Mouse (Mus musculus) heart, embryonic 16.5 days (tissue): ENCODE measurements around the gene Myrip. TPM values are rescaled to one million over a fixed set of nuclear protein-coding genes. Genes with fewer than 3 reads are reported as not detected.

ENCODE experiments used
- ATAC-seq: fragments of 200-750 bp; cut with Nextera tagmentation; replicated peaks from 2 replicates; pipeline ENCODE4 v1.8.0; 2017; ENCODE audit warnings: moderate number of reproducible peaks; ENCODE audit not compliant: insufficient read depth, low FRiP score; ENCODE audit errors: extremely low read depth
- H3K27ac ChIP-seq: fragments of 300-500 bp; sonication (generic); 2 replicates; pipeline ENCODE4 v1.5.1; 2014; ENCODE audit warnings: mild to moderate bottlenecking, low read length, control low read depth, moderate library complexity
- H3K27me3 ChIP-seq: fragments of 300-500 bp; sonication (generic); 2 replicates; pipeline ENCODE4 v1.6.1; 2014; ENCODE audit warnings: low read length, mixed read lengths; ENCODE audit not compliant: control insufficient read depth, insufficient read depth
- H3K36me3 ChIP-seq: fragments of 300-500 bp; sonication (generic); 2 replicates; pipeline ENCODE4 v1.6.1; 2014; ENCODE audit not compliant: control insufficient read depth, insufficient read depth
- H3K4me1 ChIP-seq: fragments of 300-500 bp; sonication (generic); 2 replicates; pipeline ENCODE4 v1.6.1; 2014; ENCODE audit warnings: low read length, mixed read lengths; ENCODE audit not compliant: control insufficient read depth, insufficient read depth
- H3K4me2 ChIP-seq: fragments of 300-500 bp; sonication (generic); 2 replicates; pipeline ENCODE4 v1.6.1; 2014; ENCODE audit warnings: low read depth, mild to moderate bottlenecking, control low read depth, low read length
- H3K4me3 ChIP-seq: fragments of 300-500 bp; sonication (generic); 2 replicates; pipeline ENCODE4 v1.5.1; 2014; ENCODE audit warnings: mild to moderate bottlenecking, control low read depth, low read length
- H3K9ac ChIP-seq: fragments of 300-500 bp; sonication (generic); 2 replicates; pipeline ENCODE4 v1.6.1; 2014; ENCODE audit warnings: low read length, control low read depth
- H3K9me3 ChIP-seq: fragments of 300-500 bp; sonication (generic); replicated peaks from 2 replicates; pipeline ENCODE4 v1.6.1; 2016; ENCODE audit warnings: low read length; ENCODE audit not compliant: control insufficient read depth
- WGBS: fragments of 180-500 bp; shearing (Covaris S2); extraction: QIAGEN DNeasy Blood & Tissue Kit; methylation state at CpG from one replicate; pipeline ENCODE4 v1.1.7; 2014; 5-methylcytosine and 5-hydroxymethylcytosine counted together
- polyA plus RNA-seq: library from polyadenylated mRNA; unstranded; fragments of >200 nt; fragmentation: Nextera tagmentation; extraction: Ambion mirVana; gene quantifications from 2 replicates; pipeline ENCODE4 v1.2.1, GENCODE M21; 2015

Gene Myrip
- polyA plus RNA-seq, 1 experiment from 2014 or later: 0.17 TPM

DNA sequence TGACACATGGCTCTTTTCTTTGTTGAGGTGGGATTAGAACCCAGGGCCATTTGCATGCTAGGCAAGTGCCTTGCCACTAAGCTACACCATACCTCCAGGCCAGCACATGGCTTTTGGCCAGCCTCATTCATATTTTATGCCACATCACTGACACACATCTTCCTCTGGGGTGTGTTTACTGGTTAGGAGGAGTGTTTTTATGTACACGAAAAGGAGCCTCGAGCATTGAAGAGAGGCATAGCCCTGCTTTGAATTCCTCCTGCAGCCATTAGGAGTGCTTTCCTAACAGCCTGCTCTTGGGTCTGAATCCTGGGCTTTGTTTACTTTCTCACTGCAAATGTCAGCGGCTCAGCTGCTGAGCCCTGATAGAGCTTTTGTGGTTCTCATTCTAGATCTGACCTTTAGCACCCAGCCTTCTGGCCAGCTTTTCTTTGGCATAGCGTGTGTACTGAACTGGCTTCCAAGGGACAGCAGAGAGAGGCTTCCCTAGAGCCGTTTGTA is 44.4 kb downstream of the Myrip start:
- H3K9ac ChIP-seq: no peak overlapping the region
- H3K36me3 ChIP-seq: no peaks in the 10 kb centered on the region
- H3K27ac ChIP-seq: no peak overlapping the region
- H3K4me2 ChIP-seq: no peak overlapping the region
- 22% methylated on average over 5 of the region's 5 CpGs for WGBS
- no peak overlapping the region for H3K4me3 ChIP-seq
- 0 out of 2 replicates have a peak, but pooled peaks have one; percentile 23 for ATAC-seq
- H3K9me3 ChIP-seq: no peaks in the 10 kb centered on the region
- H3K27me3 ChIP-seq: no peaks in the 10 kb centered on the region
- peaks cover 8% of the 10 kb centered on the region; the same call in 1 of the 2 replicates for H3K4me1 ChIP-seq

GRCm38 (mm10) chr9:120349145-120349544 is 47.8 kb downstream of the Myrip start:
- WGBS: 58% methylated on average over 4 of the region's 4 CpGs
- Histone ChIP-seq H3K4me2 (no peak overlapping the region), H3K4me1 (peaks cover 8% of the 10 kb centered on the region; the same call in 1 of the 2 replicates), H3K27me3 (no peaks in the 10 kb centered on the region), H3K9ac (no peak overlapping the region), H3K27ac (peak overlapping the region; percentile 40), H3K36me3 (no peaks in the 10 kb centered on the region), H3K4me3 (no peak overlapping the region), H3K9me3 (peaks cover 3% of the 10 kb centered on the region)
- ATAC-seq: no peak

DNA sequence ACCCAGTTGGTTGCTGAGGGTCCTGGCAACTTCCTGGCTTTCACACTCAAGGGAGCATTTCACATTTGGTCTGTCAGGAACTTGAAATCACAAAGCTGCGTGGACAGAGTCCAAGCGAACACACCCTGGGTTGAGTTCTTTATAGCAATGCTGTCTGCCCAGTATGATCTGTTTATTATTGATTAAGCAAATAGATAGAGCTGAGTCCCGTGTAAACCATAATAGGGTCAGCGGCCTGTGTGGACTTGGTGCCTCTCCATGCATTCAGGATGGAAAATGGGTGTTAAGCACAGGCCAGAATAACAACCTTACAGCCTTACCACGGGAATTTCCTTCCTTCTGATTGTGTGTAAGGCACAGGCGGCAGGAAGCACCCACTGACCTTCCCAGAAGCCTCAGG is 49.0 kb downstream of the Myrip start:
- H3K4me1 ChIP-seq: peaks cover 8% of the 10 kb centered on the region; the same call in 1 of the 2 replicates
- no peak overlapping the region for H3K4me2 ChIP-seq
- no peak overlapping the region for H3K9ac ChIP-seq
- H3K36me3 ChIP-seq: no peaks in the 10 kb centered on the region
- ATAC-seq: peak; percentile 45; the same call in 1 of the 2 replicates
- H3K9me3 ChIP-seq: peaks cover 3% of the 10 kb centered on the region
- H3K27me3 ChIP-seq: no peaks in the 10 kb centered on the region
- no peak overlapping the region for H3K4me3 ChIP-seq
- WGBS: 49% methylated on average over 6 of the region's 6 CpGs
- H3K27ac ChIP-seq: peak overlapping the region; percentile 1; the same call in 1 of the 2 replicates

- Histone ChIP-seq H3K27ac (no peak overlapping the region), H3K27me3 (no peaks in the 10 kb centered on the region), H3K9ac (no peak overlapping the region), H3K4me3 (no peak overlapping the region), H3K4me2 (no peak overlapping the region), H3K4me1 (peaks cover 8% of the 10 kb centered on the region; the same call in 1 of the 2 replicates), H3K36me3 (no peaks in the 10 kb centered on the region), H3K9me3 (peaks cover 3% of the 10 kb centered on the region)
- no peak for ATAC-seq
- WGBS: 72% methylated on average over 7 of the region's 7 CpGs
Observed at GRCm38 (mm10) chr9:120351061-120351460, 49.7 kb downstream of the Myrip start.

GRCm38 (mm10) chr9:120351474-120351873 is 50.2 kb downstream of the Myrip start:
- Histone ChIP-seq H3K4me2 (no peak overlapping the region), H3K36me3 (no peaks in the 10 kb centered on the region), H3K27me3 (no peaks in the 10 kb centered on the region), H3K9me3 (peaks cover 3% of the 10 kb centered on the region), H3K4me3 (no peak overlapping the region), H3K4me1 (peaks cover 8% of the 10 kb centered on the region; the same call in 1 of the 2 replicates), H3K27ac (no peak overlapping the region), H3K9ac (no peak overlapping the region)
- WGBS: 88% methylated on average over 8 of the region's 8 CpGs
- no peak for ATAC-seq

DNA sequence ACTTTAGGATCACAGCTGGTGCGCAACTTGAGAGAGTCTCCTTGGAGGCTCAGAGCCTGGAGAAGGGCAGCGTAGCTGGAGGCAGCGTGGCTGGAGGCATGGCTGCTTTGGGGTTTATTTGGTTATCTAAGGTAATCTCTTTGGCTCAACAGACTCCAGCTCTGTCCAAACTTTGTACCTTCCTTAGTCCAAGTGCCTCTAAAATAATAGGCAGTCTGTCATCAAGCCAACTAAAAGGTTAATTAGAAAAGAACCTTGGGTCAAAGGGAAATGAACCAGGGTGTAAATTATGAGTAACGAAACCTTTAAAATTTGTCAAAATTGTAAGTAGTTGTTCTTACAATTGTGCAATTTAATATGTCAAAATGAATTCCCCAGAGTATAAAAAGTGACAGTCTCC is 51.7 kb downstream of the Myrip start:
- Histone ChIP-seq H3K27me3 (no peaks in the 10 kb centered on the region), H3K4me3 (no peak overlapping the region), H3K9me3 (peaks cover 3% of the 10 kb centered on the region), H3K4me2 (no peak overlapping the region), H3K27ac (no peak overlapping the region), H3K9ac (no peak overlapping the region), H3K36me3 (no peaks in the 10 kb centered on the region), H3K4me1 (peaks cover 8% of the 10 kb centered on the region; the same call in 1 of the 2 replicates)
- ATAC-seq: no peak
- WGBS: 80% methylated on average over 4 of the region's 4 CpGs

- Histone ChIP-seq H3K4me1 (peaks cover 8% of the 10 kb centered on the region; the same call in 1 of the 2 replicates), H3K27me3 (no peaks in the 10 kb centered on the region), H3K9me3 (peaks cover 3% of the 10 kb centered on the region), H3K36me3 (no peaks in the 10 kb centered on the region), H3K4me3 (no peak overlapping the region), H3K9ac (no peak overlapping the region), H3K27ac (no peak overlapping the region), H3K4me2 (no peak overlapping the region)
- 73% methylated on average over 3 of the region's 3 CpGs for WGBS
- no peak for ATAC-seq
Observed at GRCm38 (mm10) chr9:120353967-120354366, 52.7 kb downstream of the Myrip start.

DNA sequence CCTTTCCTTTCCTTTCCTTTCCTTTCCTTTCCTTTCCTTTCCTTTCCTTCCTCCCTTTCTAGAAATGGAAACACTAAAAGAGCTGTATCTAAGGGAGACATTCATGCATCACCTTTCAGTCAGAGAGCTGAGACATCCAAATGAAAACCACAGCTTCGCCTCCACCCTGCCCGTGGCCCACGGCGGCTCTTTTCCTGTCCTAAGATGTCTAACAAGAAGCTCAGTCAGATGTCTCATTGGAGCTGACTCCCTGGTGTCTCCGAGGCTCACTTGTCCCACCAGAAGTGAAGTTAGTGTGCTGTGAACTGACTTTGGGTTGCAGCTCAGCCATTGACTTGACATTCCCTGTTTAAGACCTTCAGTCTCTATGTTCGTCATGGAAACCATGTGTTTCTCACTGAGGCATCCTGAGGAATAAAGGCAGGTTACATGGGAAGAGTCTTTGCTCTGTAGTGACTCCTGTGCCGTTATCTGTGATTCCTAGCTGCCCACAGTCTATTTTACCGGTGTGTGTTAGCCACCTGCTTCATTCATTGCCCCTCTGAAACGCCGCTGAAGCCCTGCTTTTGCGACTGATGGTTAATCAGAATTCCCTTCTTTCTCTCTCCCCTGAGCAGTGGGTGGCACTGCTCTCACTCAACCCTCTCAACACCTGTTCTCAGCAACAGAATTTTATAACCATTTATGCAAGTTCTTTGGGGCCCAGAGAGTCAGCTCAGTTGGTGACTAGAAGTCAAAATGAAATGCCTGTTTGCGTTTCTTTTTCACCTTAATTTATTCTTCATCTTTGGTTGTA is 53.4 kb downstream of the Myrip start:
- Histone ChIP-seq H3K4me2 (no peak overlapping the region), H3K9me3 (peaks cover 3% of the 10 kb centered on the region), H3K9ac (no peak overlapping the region), H3K27ac (no peak overlapping the region), H3K36me3 (no peaks in the 10 kb centered on the region), H3K4me1 (0 out of 2 replicates have a peak, but pooled peaks cover 2% of the 10 kb centered on the region), H3K4me3 (no peak overlapping the region), H3K27me3 (no peaks in the 10 kb centered on the region)
- WGBS: 81% methylated on average over 12 of the region's 12 CpGs
- no peak for ATAC-seq

GRCm38 (mm10) chr9:120356490-120356889 is 55.2 kb downstream of the Myrip start:
- Histone ChIP-seq H3K4me2 (no peak overlapping the region), H3K9ac (no peak overlapping the region), H3K36me3 (no peaks in the 10 kb centered on the region), H3K9me3 (peaks cover 3% of the 10 kb centered on the region), H3K4me3 (no peak overlapping the region), H3K4me1 (0 out of 2 replicates have a peak, but pooled peaks cover 7% of the 10 kb centered on the region), H3K27me3 (no peaks in the 10 kb centered on the region), H3K27ac (no peak overlapping the region)
- WGBS: 67% methylated on average over 6 of the region's 6 CpGs
- no peak for ATAC-seq
